ENCODE assay signal across 13 mouse cellular contexts in the genomic region with DNA sequence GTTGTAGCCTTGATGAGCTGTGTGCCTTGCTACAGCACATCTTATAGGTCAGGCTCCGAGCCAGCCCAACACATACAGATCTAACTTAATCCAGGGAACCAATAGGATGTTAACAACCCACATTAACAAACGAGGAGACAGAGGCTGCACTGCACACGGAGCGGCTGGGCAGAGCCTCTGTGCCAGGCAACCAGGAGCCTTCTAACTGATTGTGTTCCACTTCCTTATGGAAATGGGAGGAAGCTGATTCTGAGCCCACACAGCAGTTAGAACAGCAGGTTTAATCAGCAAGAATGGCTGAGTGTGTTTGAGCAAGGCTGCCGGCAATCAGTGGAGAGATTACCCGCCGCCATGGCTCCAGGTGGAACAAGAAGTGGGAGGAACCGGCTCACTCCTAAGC. TPM values are rescaled to one million over a fixed set of nuclear protein-coding genes. Genes with fewer than 3 reads are reported as not detected.
DNase-seq lines count a peak whose midpoint lies in the region; ATAC-seq and TF ChIP-seq lines count a peak whose summit lies in the region.
"Had no signal": no experiment of that assay in that cellular context is flagged by ENCODE, and none has a peak within 500 bp of the region (broad histone marks: within the 10 kb centered on the region; RNA-seq: fewer than 3 reads in every experiment).

No protein-coding gene starts in this region.

- no peak overlapping the region for H3K9ac ChIP-seq in forebrain, embryonic 11.5 days (ENCODE audit: low read length)
- H3K9ac ChIP-seq in intestine, postnatal 0 days (ENCODE audit: low read depth, low read length), result no peak overlapping the region

- DNase-seq in forebrain, embryonic 10.5 days (ENCODE audit: extremely low spot score, low spot score), result no peak
- no peak for DNase-seq in forebrain, embryonic 11.5 days (ENCODE audit: low spot score)
- peak; percentile 54 to 65 for DNase-seq in layer of hippocampus, adult 8-10 months (ENCODE audit: low spot score in 2 of 2)
- no peak for DNase-seq in layer of hippocampus, postnatal 10 days (ENCODE audit: low spot score in 2 of 2)
- DNase-seq in right cerebral cortex, postnatal 36 days (ENCODE audit: low spot score in 2 of 2), result peak; percentile 59 to 60
- no peak for DNase-seq in thymus, postnatal 36 days
- DNase-seq: gastrocnemius, postnatal 25 days had no signal

- H3K4me2 ChIP-seq in forebrain, embryonic 11.5 days (ENCODE audit: low read depth, low read length, severe bottlenecking), result no peak overlapping the region
- no peak overlapping the region; the same call in 1 of the 2 replicates for H3K4me2 ChIP-seq in intestine, postnatal 0 days (replicated peaks; ENCODE audit: low read depth)

- peaks cover 49% of the 10 kb centered on the region for H3K4me1 ChIP-seq in forebrain, embryonic 10.5 days
- H3K4me1 ChIP-seq in forebrain, embryonic 11.5 days (replicated peaks; ENCODE audit: control insufficient read depth, insufficient read depth, low read length), result peaks cover 3% of the 10 kb centered on the region; the same call in 1 of the 2 replicates
- 0 out of 2 replicates have a peak, but pooled peaks cover 5% of the 10 kb centered on the region for H3K4me1 ChIP-seq in intestine, postnatal 0 days (replicated peaks; ENCODE audit: control insufficient read depth, insufficient read depth, low read length)

- no peak for ATAC-seq in forebrain, embryonic 11.5 days (replicated peaks; ENCODE audit: low FRiP score)
- peak; percentile 23; the same call in 1 of the 2 replicates for ATAC-seq in intestine, postnatal 0 days
- ATAC-seq in CD4-positive, CD25-positive, alpha-beta regulatory T cell, adult 4 months, result no peak
- ATAC-seq: inflammation-experienced regulatory T-cells, adult 6 months had no signal

- peak overlapping the region; percentile 44; the same call in 1 of the 2 replicates for H3K27ac ChIP-seq in forebrain, embryonic 10.5 days
- H3K27ac ChIP-seq in forebrain, embryonic 11.5 days (ENCODE audit: low read depth, low read length), result no peak overlapping the region
- H3K27ac ChIP-seq in intestine, postnatal 0 days (ENCODE audit: low read depth, low read length), result no peak overlapping the region; the same call in 1 of the 2 replicates

- WGBS in forebrain, embryonic 10.5 days, result 70% methylated on average over 8 of the region's 8 CpGs
- 68% methylated on average over 8 of the region's 8 CpGs for WGBS in forebrain, embryonic 11.5 days
- 31% methylated on average over 8 of the region's 8 CpGs for WGBS in intestine, postnatal 0 days

- TF ChIP-seq CTCF in intestine, postnatal 0 days (IDR thresholded peaks at IDR 0.05; ENCODE audit: low read depth), result no peak

- peaks cover 15% of the 10 kb centered on the region for H3K27me3 ChIP-seq in forebrain, embryonic 10.5 days (ENCODE audit: poor library complexity, severe bottlenecking)
- no peaks in the 10 kb centered on the region; the same call in 1 of the 2 replicates for H3K27me3 ChIP-seq in forebrain, embryonic 11.5 days (ENCODE audit: control insufficient read depth, insufficient read depth, low read length)
- H3K27me3 ChIP-seq in intestine, postnatal 0 days (replicated peaks; ENCODE audit: control insufficient read depth, insufficient read depth, low read length), result no peaks in the 10 kb centered on the region

- H3K9me3 ChIP-seq in forebrain, embryonic 10.5 days, result no peaks in the 10 kb centered on the region
- H3K9me3 ChIP-seq in forebrain, embryonic 11.5 days (ENCODE audit: control insufficient read depth, low read length), result no peaks in the 10 kb centered on the region
- H3K9me3 ChIP-seq in intestine, postnatal 0 days (ENCODE audit: control insufficient read depth), result no peaks in the 10 kb centered on the region

- no peak overlapping the region for H3K4me3 ChIP-seq in forebrain, embryonic 10.5 days
- no peak overlapping the region for H3K4me3 ChIP-seq in forebrain, embryonic 11.5 days (ENCODE audit: low read depth, low read length)
- no peak overlapping the region for H3K4me3 ChIP-seq in intestine, postnatal 0 days (ENCODE audit: low read depth, low read length)

- no peaks in the 10 kb centered on the region for H3K36me3 ChIP-seq in forebrain, embryonic 10.5 days (replicated peaks)
- no peaks in the 10 kb centered on the region for H3K36me3 ChIP-seq in forebrain, embryonic 11.5 days (ENCODE audit: control insufficient read depth, insufficient read depth, low read length)
- no peaks in the 10 kb centered on the region for H3K36me3 ChIP-seq in intestine, postnatal 0 days (ENCODE audit: control insufficient read depth, insufficient read depth)

RNA-seq across cellular contexts. Expression of gene Smndc1, which starts 37.4 kb away (rescaled TPM):
- 45.4 and 47.2 TPM in 2 replicates for polyA plus RNA-seq in forebrain, embryonic 10.5 days (2016; fragmentation: Nextera tagmentation; extraction: Ambion mirVana)
- 53.6 and 57.6 TPM in 2 replicates for polyA plus RNA-seq in forebrain, embryonic 11.5 days (2014; fragmentation: Nextera tagmentation; extraction: Ambion mirVana)
- total RNA-seq in layer of hippocampus, adult 8-10 months (2022), result 10 to 100 TPM; 38.4 to 44.5 (median 40.5) TPM
- 10 to 100 TPM; 37.2 to 38.9 TPM for total RNA-seq in layer of hippocampus, postnatal 10 days (2021)
- 36.2 and 36.3 TPM in 2 replicates for polyA plus RNA-seq in intestine, postnatal 0 days (2015; fragmentation: Nextera tagmentation; extraction: Ambion mirVana)
- 10 to 100 TPM; 32.0 to 32.3 TPM for polyA plus RNA-seq in CD4-positive, CD25-positive, alpha-beta regulatory T cell, adult 4 months (2017; shearing (Covaris generic))

RNA-seq across cellular contexts. Expression of gene Gm10197, which starts 56.3 kb away (rescaled TPM):
- polyA plus RNA-seq in forebrain, embryonic 10.5 days (2016; fragmentation: Nextera tagmentation; extraction: Ambion mirVana), result not detected in 2 replicates
- polyA plus RNA-seq in forebrain, embryonic 11.5 days (2014; fragmentation: Nextera tagmentation; extraction: Ambion mirVana), result not detected in 2 replicates
- not detected for total RNA-seq in layer of hippocampus, adult 8-10 months (2022)
- not detected for total RNA-seq in layer of hippocampus, postnatal 10 days (2021)
- not detected in 2 replicates for polyA plus RNA-seq in intestine, postnatal 0 days (2015; fragmentation: Nextera tagmentation; extraction: Ambion mirVana)
- not detected for polyA plus RNA-seq in CD4-positive, CD25-positive, alpha-beta regulatory T cell, adult 4 months (2017; shearing (Covaris generic))
- total RNA-seq: adrenal gland, adult 8-10 months; gastrocnemius, postnatal 25 days had no signal
- polyA plus RNA-seq: embryonic facial prominence, embryonic 14.5 days; inflammation-experienced regulatory T-cells, adult 6 months; limb, embryonic 11.5 days had no signal

Comparison
In these comparisons a context has a peak if more than half of its experiments do, and no peak if none do; other contexts are left out.
1. DNase-seq: peak in layer of hippocampus, adult 8-10 months (2 of 2) and right cerebral cortex, postnatal 36 days (2 of 2); none in forebrain, embryonic 10.5 days (single experiment), forebrain, embryonic 11.5 days (single experiment), layer of hippocampus, postnatal 10 days (0 of 2) and thymus, postnatal 36 days (0 of 2).